Mouse (Mus musculus) hindbrain, embryonic 11.5 days (tissue): Measurements from ENCODE around the gene Cbx7. TPM values are rescaled to one million over a fixed set of nuclear protein-coding genes. Genes with fewer than 3 reads are reported as not detected.

Experiments
- ATAC-seq: fragments of 200-750 bp; cut with Nextera tagmentation; 2 replicates; pipeline ENCODE4 v1.8.0; 2017; ENCODE audit warnings: mild to moderate bottlenecking, moderate TSS enrichment, moderate library complexity; ENCODE audit not compliant: low FRiP score
- DNase-seq: peaks from one replicate; pipeline ENCODE4 v3.0.0-alpha.2; 2015; ENCODE audit warnings: low spot score
- H3K27ac ChIP-seq: fragments of 300-500 bp; sonication (generic); 2 replicates; pipeline ENCODE4 v1.5.1; 2014; ENCODE audit warnings: mild to moderate bottlenecking, low read depth, low read length
- H3K27me3 ChIP-seq: fragments of 300-500 bp; sonication (generic); 2 replicates; pipeline ENCODE4 v1.6.1; 2014; ENCODE audit warnings: mild to moderate bottlenecking, low read length, moderate library complexity, mixed read lengths; ENCODE audit not compliant: control insufficient read depth, insufficient read depth
- H3K36me3 ChIP-seq: fragments of 300-500 bp; sonication (generic); 2 replicates; pipeline ENCODE4 v1.6.1; 2014; ENCODE audit warnings: mild to moderate bottlenecking, low read length, moderate library complexity, mixed read lengths; ENCODE audit not compliant: control insufficient read depth, insufficient read depth
- H3K4me1 ChIP-seq: fragments of 300-500 bp; sonication (generic); replicated peaks from 2 replicates; pipeline ENCODE4 v1.6.1; 2014; ENCODE audit warnings: low read length, mixed read lengths; ENCODE audit not compliant: control insufficient read depth, insufficient read depth
- H3K4me2 ChIP-seq: fragments of 300-500 bp; sonication (generic); replicated peaks from 2 replicates; pipeline ENCODE4 v1.6.1; 2014; ENCODE audit warnings: mild to moderate bottlenecking, low read depth, low read length
- H3K4me3 ChIP-seq: fragments of 300-500 bp; sonication (generic); 2 replicates; pipeline ENCODE4 v1.5.1; 2014; ENCODE audit warnings: low read depth, low read length
- H3K9ac ChIP-seq: fragments of 300-500 bp; sonication (generic); 2 replicates; pipeline ENCODE4 v1.6.1; 2014; ENCODE audit warnings: low read depth, low read length
- H3K9me3 ChIP-seq: fragments of 300-500 bp; sonication (generic); 2 replicates; pipeline ENCODE4 v1.6.1; 2016; ENCODE audit warnings: low read length; ENCODE audit not compliant: control insufficient read depth
- WGBS: fragments of 180-500 bp; shearing (Covaris S2); extraction: QIAGEN DNeasy Blood & Tissue Kit; methylation state at CpG from one replicate; pipeline ENCODE4 v1.1.7; 2014; 5-methylcytosine and 5-hydroxymethylcytosine counted together
- polyA plus RNA-seq: library from polyadenylated mRNA; unstranded; fragments of >200 nt; fragmentation: Nextera tagmentation; extraction: Ambion mirVana; gene quantifications from 2 replicates; pipeline ENCODE4 v1.2.1, GENCODE M21; 2014

The Cbx7 gene
- polyA plus RNA-seq, 1 experiment from 2014 or later = 1.7 TPM

DNA sequence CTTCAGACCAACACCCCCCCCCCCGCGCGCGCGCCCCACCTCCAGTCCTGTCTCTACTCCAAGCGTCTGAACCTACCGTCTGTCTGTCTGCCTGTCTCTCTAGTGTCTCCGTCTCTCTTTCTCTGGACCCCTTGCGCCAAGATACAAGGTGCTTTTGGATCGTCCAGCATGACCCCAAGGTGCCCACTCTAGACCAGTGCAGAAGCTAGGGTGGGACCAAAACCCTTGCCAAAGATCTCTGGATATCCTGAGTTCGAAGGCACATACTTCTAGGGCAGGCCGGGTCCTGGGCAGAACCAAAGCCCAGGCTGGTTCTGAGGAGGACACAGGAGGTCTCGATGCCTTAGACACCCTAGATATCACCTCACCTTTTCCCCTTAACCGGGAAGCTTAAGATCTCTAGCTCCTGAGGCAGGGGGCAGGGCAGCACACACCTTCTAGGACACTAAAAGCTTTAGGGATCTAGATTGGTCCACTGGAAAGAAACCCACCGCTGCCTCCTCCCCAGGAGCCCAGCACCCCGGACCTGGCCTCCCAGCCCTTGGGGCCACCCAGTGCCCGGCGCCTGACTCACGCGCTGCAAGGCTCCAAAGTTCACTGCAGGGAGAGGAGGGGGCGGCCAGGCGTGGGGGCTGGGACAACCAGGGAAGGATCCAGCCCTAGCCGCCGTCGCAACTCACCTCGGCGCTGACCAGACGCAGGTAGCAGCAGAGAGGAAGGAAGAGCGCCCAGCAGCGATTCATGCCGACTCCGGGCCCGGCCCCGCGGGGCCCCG, 42.5 kb upstream of the Cbx7 start:
- ATAC-seq = no peak
- H3K9ac ChIP-seq = 0 out of 2 replicates have a peak overlapping the region, but pooled peaks have one; percentile 33
- WGBS = 2% methylated on average over 27 of the region's 36 CpGs

DNA sequence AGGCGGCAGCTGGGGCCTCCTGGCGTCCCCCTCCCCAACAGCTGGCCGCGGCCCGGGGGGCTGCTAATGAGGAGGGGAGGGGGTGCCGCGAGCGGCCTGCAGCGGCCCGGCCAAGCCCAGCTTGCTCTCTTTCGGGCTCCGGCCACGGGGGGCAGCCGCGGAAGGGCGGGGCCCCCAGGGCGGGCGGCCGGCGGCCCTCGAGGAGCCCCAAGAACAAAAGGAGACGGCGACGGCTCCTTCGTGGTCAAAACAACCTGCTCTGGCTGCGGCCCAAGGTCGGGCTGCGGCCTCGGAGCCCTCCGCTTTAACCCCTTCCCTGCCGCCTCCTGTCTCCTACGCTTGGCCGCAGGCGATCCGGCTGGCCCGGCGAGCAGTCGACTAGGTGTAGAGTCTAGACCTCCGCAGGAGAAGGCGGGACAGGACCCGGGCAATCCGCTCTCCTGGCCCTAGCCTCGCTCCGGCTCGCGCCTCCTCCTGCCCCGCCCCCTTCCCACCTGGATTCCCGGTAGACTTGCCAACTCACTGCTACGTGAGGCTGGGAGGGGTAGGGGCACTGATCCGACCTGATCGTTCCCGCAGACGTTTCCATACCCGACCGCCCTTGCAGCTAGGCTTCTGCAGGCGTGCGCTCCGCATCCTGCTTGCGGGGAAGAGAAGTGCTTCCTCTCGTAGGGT, 41.7 kb upstream of the Cbx7 start:
- Histone ChIP-seq H3K4me3 (peak overlapping the region; percentile 52), H3K4me1 (peaks cover 18% of the 10 kb centered on the region), H3K9ac (peak overlapping the region; percentile 56), H3K4me2 (peak overlapping the region; percentile 98), H3K36me3 (no peaks in the 10 kb centered on the region), H3K27ac (0 out of 2 replicates have a peak overlapping the region, but pooled peaks have one; percentile 6), H3K9me3 (no peaks in the 10 kb centered on the region), H3K27me3 (peaks cover 61% of the 10 kb centered on the region)
- DNase-seq (peak; percentile 71), ATAC-seq (peak; percentile 63)
- WGBS = under 1% methylated on average over 41 of the region's 60 CpGs

More for the DNA sequence above, 42.5 kb upstream of the Cbx7 start:
- H3K4me3 ChIP-seq = peak overlapping the region; percentile 52
- peak; percentile 42 for DNase-seq
- H3K27ac ChIP-seq = 0 out of 2 replicates have a peak overlapping the region, but pooled peaks have one; percentile 6
- peaks cover 18% of the 10 kb centered on the region for H3K4me1 ChIP-seq
- H3K27me3 ChIP-seq = peaks cover 61% of the 10 kb centered on the region
- no peaks in the 10 kb centered on the region for H3K36me3 ChIP-seq
- peak overlapping the region; percentile 98 for H3K4me2 ChIP-seq
- no peaks in the 10 kb centered on the region for H3K9me3 ChIP-seq

DNA sequence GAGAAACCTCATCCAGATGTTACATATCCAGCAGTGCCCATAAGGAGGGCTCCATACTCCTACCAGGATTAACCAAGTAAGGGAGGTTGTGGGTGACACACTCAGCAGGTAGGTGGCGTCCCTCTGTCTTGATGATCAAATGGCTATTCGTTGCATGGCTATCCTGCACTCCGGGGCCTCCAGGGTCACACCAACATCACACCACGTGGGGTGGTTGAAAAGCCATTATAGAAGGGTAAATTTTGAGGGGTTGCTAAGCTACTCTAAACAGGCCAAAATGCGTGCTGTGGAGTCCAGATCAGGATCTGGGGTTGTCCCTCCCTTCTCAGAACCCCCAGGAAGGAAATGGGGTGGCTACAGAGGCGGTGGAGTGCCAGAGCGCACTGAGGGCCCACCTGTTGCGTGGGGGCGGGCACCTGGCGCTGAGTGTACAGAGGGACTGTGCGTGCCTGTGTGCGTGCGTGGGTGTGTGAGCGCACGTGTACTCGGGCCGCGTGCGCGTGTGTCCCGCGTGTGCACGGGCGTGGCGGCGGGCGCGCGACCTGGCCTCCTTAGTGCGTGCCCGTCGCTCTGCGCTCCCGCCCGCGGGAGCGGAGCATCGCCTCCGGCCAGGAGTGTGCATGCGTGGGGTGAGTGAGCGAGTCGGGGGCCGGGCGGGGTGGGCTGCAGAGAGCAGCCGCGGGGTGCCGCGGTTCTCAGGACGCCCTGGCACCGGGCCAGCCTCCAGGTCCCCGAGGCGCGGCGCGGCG, 41.0 kb upstream of the Cbx7 start:
- DNase-seq (peak; percentile 64), ATAC-seq (peak; percentile 45)
- Histone ChIP-seq H3K4me1 (peaks cover 18% of the 10 kb centered on the region), H3K36me3 (no peaks in the 10 kb centered on the region), H3K27ac (peak overlapping the region; percentile 6; the same call in 1 of the 2 replicates), H3K4me3 (peak overlapping the region; percentile 52), H3K9me3 (no peaks in the 10 kb centered on the region), H3K4me2 (peak overlapping the region; percentile 98), H3K9ac (peak overlapping the region; percentile 56), H3K27me3 (peaks cover 61% of the 10 kb centered on the region)
- 4% methylated on average over 24 of the region's 56 CpGs for WGBS

DNA sequence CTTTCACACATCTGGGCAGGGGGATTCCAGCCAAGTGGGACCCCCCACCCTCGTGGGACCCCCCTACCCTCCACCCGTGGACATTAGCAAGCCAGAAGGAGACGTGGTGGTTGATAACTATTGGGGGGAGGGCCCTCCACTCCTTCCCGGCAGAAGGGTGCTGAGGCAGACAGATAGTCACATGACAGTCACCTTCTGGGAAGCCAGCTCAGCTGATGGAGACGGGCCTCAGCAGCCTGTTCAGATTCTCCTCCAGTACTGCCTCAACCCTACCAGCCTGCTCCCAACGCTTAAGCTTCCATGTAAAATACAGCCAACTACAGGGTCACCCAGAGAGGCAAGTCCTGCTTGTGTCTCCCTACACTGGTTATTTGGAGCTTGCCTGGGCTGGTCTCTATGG, 40.3 kb upstream of the Cbx7 start:
- Histone ChIP-seq H3K36me3 (no peaks in the 10 kb centered on the region), H3K27me3 (peaks cover 60% of the 10 kb centered on the region), H3K9me3 (no peaks in the 10 kb centered on the region), H3K4me1 (peaks cover 18% of the 10 kb centered on the region), H3K27ac (no peak overlapping the region), H3K4me3 (no peak overlapping the region), H3K4me2 (no peak overlapping the region), H3K9ac (no peak overlapping the region)
- ATAC-seq (no peak), DNase-seq (no peak)
- 41% methylated on average over 6 of the region's 6 CpGs for WGBS

DNA sequence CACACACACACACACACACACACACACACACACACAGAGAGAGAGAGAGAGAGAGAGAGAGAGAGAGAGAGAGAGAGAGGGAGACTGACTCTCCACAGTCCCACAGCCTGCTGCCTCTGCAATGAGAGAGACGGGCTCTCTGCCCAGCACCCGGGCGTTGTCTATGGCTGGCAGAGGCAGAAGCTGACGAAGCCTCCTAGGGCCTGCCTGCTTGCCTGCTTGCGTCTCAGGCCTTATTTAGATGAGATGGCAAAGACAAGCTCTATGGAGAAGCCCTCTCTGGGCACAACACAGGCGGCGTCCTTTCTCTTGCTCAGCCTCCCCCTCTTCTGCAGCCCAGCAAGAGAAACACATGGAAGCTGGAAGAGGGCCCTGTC, 39.3 kb upstream of the Cbx7 start:
- no peaks in the 10 kb centered on the region for H3K36me3 ChIP-seq
- WGBS = 30% methylated on average over 7 of the region's 7 CpGs
- H3K9ac ChIP-seq = no peak overlapping the region
- no peak for ATAC-seq
- H3K4me2 ChIP-seq = no peak overlapping the region
- H3K9me3 ChIP-seq = no peaks in the 10 kb centered on the region
- no peak overlapping the region for H3K27ac ChIP-seq
- H3K4me3 ChIP-seq = no peak overlapping the region
- no peak for DNase-seq
- H3K4me1 ChIP-seq = peaks cover 20% of the 10 kb centered on the region
- H3K27me3 ChIP-seq = peaks cover 50% of the 10 kb centered on the region

DNA sequence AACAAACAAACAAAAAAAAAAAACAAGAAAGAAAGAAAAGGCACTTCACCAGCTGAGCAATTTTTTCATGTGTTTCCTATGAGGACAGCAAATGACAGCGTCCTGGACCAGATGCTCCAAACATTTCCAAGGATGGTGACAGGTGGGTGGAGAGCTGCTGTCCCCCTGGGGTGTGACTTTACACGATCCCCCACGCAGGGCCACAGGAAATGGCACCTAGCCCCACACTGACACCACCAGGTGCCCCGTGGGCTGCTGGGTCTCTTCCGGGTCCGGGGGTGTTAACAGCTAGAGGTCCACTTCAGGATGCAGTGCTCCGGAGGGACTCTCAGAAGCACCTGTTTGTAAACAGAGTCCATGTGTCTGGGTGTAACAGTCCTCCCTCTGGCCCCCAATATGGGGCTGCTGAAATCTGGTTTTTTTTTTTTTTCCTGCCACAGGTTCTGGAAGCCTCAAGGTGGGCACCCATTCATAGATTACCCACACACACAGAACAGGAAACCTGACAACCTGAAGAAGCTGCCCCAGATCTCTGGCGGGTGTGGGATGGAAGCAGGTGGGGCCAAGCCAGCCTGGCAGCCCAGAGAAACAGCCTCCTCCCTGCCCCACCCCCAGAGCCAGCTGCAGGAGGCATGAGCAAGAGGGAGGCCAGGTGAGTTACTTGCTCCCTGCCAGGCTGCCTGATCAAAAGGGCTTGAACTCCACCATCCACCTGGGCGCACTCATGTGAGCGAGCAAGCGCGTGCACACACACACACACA, 38.7 kb upstream of the Cbx7 start:
- peaks cover 44% of the 10 kb centered on the region for H3K27me3 ChIP-seq

DNA sequence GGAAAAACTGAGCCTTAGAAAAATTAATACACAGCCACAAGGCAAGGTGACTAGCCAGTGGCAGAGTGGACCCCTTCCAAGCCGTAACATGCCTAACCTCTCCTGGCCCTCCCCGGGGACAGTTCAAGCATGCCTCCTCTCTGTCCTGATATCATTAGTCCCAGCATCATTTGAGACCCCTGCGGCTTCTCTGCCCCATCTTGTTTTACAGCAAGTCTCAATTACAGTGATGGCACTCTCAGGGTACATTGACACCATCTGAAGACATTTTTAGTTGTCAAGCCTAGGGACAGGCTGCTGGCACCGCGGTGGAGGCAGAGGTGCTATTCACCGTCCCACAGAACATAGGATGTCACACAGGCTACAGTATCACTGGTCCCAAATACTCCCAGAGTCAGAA, 37.5 kb upstream of the Cbx7 start:
- Histone ChIP-seq H3K36me3 (no peaks in the 10 kb centered on the region), H3K4me2 (no peak overlapping the region), H3K27me3 (peaks cover 33% of the 10 kb centered on the region), H3K9ac (no peak overlapping the region), H3K9me3 (no peaks in the 10 kb centered on the region), H3K4me1 (peaks cover 19% of the 10 kb centered on the region), H3K27ac (no peak overlapping the region), H3K4me3 (no peak overlapping the region)
- ATAC-seq = no peak
- 91% methylated on average over 6 of the region's 6 CpGs for WGBS
- no peak for DNase-seq

More for the DNA sequence above, 38.7 kb upstream of the Cbx7 start:
- ATAC-seq = no peak
- Histone ChIP-seq H3K27ac (no peak overlapping the region), H3K9ac (no peak overlapping the region), H3K9me3 (no peaks in the 10 kb centered on the region), H3K4me2 (no peak overlapping the region), H3K36me3 (no peaks in the 10 kb centered on the region), H3K4me3 (no peak overlapping the region), H3K4me1 (peaks cover 23% of the 10 kb centered on the region)
- no peak for DNase-seq
- WGBS = 54% methylated on average over 12 of the region's 12 CpGs

DNA sequence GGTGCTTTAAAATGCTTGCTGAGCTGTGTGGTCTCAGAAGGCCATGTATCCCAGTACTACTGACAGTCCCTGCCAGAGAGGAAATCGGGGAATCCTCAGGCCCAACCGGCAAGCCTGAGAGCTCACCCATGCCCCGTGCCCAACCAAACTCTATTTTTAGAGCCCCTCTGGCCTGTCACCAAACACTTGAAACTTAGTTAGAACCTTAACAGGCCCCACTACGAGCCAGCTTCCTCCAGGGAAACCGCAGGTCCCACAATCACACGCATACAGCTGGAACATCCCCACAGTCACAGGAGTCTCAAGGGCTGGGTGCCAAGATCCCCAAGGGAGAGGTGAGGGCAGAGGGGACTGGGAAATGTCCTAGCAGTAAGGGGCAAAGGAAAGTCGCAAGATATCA, 35.2 kb upstream of the Cbx7 start:
- no peak for DNase-seq
- peaks cover 10% of the 10 kb centered on the region for H3K4me1 ChIP-seq
- no peak overlapping the region for H3K9ac ChIP-seq
- no peaks in the 10 kb centered on the region for H3K36me3 ChIP-seq
- no peak overlapping the region for H3K4me2 ChIP-seq
- H3K27ac ChIP-seq = no peak overlapping the region
- peaks cover 10% of the 10 kb centered on the region for H3K27me3 ChIP-seq
- no peak for ATAC-seq
- H3K9me3 ChIP-seq = no peaks in the 10 kb centered on the region
- WGBS = 84% methylated on average over 7 of the region's 7 CpGs
- no peak overlapping the region for H3K4me3 ChIP-seq
